Mouse (Mus musculus) thymus, adult 2 months (tissue): ENCODE measurements around the gene Gng13.

Experiments
- CTCF ChIP-seq: fragments of 200-500 bp; IDR thresholded peaks from 2 replicates; pipeline ENCODE4 v1.5.1; 2012; ENCODE audit warnings: mild to moderate bottlenecking, control low read depth, low read length, moderate library complexity, borderline replicate concordance; ENCODE audit not compliant: control insufficient read depth, poor library complexity, insufficient read depth; ENCODE audit errors: extremely low read depth
- POLR2A ChIP-seq: fragments of 200-500 bp; IDR thresholded peaks from 2 replicates; pipeline ENCODE4 v1.6.1; 2012; ENCODE audit warnings: mild to moderate bottlenecking, low read length, control low read depth, moderate library complexity; ENCODE audit not compliant: control insufficient read depth, poor library complexity, insufficient read depth; ENCODE audit errors: extremely low read depth

DNA sequence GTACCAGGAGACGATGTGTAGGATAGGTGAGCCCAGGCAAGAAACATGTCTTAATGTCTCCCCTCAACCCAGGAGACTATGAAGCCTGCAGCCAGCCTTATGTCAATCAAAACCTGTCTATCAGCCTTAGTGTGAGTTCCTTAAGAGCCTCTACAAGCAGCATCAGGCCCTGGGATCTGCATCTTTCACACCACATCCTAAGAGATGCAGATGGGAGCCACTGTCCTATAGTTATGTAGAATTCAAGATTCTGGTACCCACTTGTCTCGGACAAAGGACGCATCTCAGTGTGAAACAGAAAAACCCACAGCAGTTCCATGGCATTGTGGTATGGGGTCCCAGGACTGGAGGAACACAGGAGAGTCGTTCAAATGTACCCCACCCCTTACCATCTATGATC, 38.1 kb downstream of the Gng13 start:
- no peak for TF ChIP-seq CTCF
- no peak for TF ChIP-seq POLR2A
